Mouse (Mus musculus) heart, postnatal 0 days (tissue): ENCODE measurements around the gene Parp1. TPM values are rescaled to one million over a fixed set of nuclear protein-coding genes. Genes with fewer than 3 reads are reported as not detected.
A peak's percentile ranks its signal among the peaks of the same experiment; 100 is the strongest.
"Not testable (repeated sequence)": the region's sequence is repeated elsewhere in the genome, so short reads cannot be mapped to it uniquely, and the experiment has no call there.

Experiments
- ATAC-seq: fragments of 200-750 bp; cut with Nextera tagmentation; 2 replicates; pipeline ENCODE4 v1.8.0; 2017; ENCODE audit warnings: low read depth, moderate number of reproducible peaks, moderate library complexity; ENCODE audit not compliant: insufficient read depth
- DNase-seq: peaks from one replicate; pipeline ENCODE4 v3.0.0-alpha.2; 2016; ENCODE audit warnings: low spot score
- H3K27ac ChIP-seq: fragments of 300-500 bp; sonication (generic); 2 replicates; pipeline ENCODE4 v1.5.1; 2014; ENCODE audit warnings: low read depth, mild to moderate bottlenecking
- H3K27me3 ChIP-seq: fragments of 300-500 bp; sonication (generic); 2 replicates; pipeline ENCODE4 v1.6.1; 2014; ENCODE audit warnings: low read length, mixed read lengths; ENCODE audit not compliant: control insufficient read depth, insufficient read depth
- H3K36me3 ChIP-seq: fragments of 300-500 bp; sonication (generic); replicated peaks from 2 replicates; pipeline ENCODE4 v1.6.1; 2014; ENCODE audit warnings: low read length, mixed read lengths; ENCODE audit not compliant: control insufficient read depth, insufficient read depth
- H3K4me1 ChIP-seq: fragments of 300-500 bp; sonication (generic); 2 replicates; pipeline ENCODE4 v1.6.1; 2014; ENCODE audit warnings: antibody characterized with exemption; ENCODE audit not compliant: control insufficient read depth, insufficient read depth
- H3K4me2 ChIP-seq: fragments of 300-500 bp; sonication (generic); 2 replicates; pipeline ENCODE4 v1.6.1; 2014; ENCODE audit warnings: low read depth, mild to moderate bottlenecking, low read length, moderate library complexity
- H3K4me3 ChIP-seq: fragments of 300-500 bp; sonication (generic); 2 replicates; pipeline ENCODE4 v1.5.1; 2014; ENCODE audit warnings: low read depth, low read length
- H3K9ac ChIP-seq: fragments of 300-500 bp; sonication (generic); replicated peaks from 2 replicates; pipeline ENCODE4 v1.6.1; 2014; ENCODE audit warnings: low read depth, low read length, mixed read lengths
- H3K9me3 ChIP-seq: fragments of 300-500 bp; sonication (generic); replicated peaks from 2 replicates; pipeline ENCODE4 v1.6.1; 2016; ENCODE audit warnings: low read length; ENCODE audit not compliant: control insufficient read depth
- CTCF ChIP-seq: IDR thresholded peaks from 2 replicates; pipeline ENCODE4 v1.5.1; 2016; ENCODE audit warnings: antibody characterized with exemption, control low read depth, low read depth
- EP300 ChIP-seq: IDR thresholded peaks from 2 replicates; pipeline ENCODE4 v1.6.1; 2016; ENCODE audit warnings: antibody characterized with exemption, low read depth
- WGBS: fragments of 180-500 bp; shearing (Covaris S2); extraction: QIAGEN DNeasy Blood & Tissue Kit; methylation state at CpG from one replicate; pipeline ENCODE4 v1.1.7; 2014; 5-methylcytosine and 5-hydroxymethylcytosine counted together
- polyA plus RNA-seq: library from polyadenylated mRNA; unstranded; fragments of >200 nt; fragmentation: Nextera tagmentation; extraction: Ambion mirVana; gene quantifications from 2 replicates; pipeline ENCODE4 v1.2.1, GENCODE M21; 2015
- total RNA-seq: library from RNA; depleted of rRNA; stranded (reverse); fragments of >200 nt; gene quantifications from 2 replicates; pipeline ENCODE4 v1.2.3, GENCODE M21; 2014; ENCODE audit warnings: low replicate concordance

The Parp1 gene
- total and polyA plus RNA-seq, 2 experiments from 2014 or later, result 41.3 to 49.1 TPM

DNA sequence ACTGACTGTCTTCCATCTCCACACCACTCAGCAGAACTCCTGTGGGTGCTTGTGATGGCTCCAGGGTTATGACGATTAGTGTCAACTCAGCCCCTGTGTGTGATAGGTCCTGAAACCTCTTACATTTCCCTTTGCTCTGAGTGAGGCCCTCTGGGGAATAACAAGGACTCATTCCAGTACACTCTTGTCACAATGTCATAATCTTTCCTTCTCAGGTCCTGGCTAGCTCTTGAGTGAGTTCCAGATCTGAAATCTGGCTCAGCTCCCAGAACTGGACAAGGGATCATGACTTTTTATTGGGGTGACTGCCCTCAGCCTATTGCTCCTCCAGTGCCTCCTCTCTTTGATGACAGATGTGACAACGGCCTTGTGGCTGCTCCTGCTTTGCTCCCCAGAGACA, 57.4 kb downstream of the Parp1 start:
- ATAC-seq (peak; percentile 89), DNase-seq (peak; percentile 69)
- Histone ChIP-seq H3K27me3 (no peaks in the 10 kb centered on the region), H3K9ac (no peak overlapping the region), H3K27ac (peak overlapping the region; percentile 75), H3K9me3 (peaks cover 4% of the 10 kb centered on the region; the same call in 1 of the 2 replicates), H3K4me2 (no peak overlapping the region), H3K36me3 (no peaks in the 10 kb centered on the region), H3K4me1 (peaks cover 5% of the 10 kb centered on the region; the same call in 1 of the 2 replicates), H3K4me3 (no peak overlapping the region)
- TF ChIP-seq CTCF, result no peak
- TF ChIP-seq EP300, result no peak
- 8% methylated on average over 2 of the region's 2 CpGs for WGBS

DNA sequence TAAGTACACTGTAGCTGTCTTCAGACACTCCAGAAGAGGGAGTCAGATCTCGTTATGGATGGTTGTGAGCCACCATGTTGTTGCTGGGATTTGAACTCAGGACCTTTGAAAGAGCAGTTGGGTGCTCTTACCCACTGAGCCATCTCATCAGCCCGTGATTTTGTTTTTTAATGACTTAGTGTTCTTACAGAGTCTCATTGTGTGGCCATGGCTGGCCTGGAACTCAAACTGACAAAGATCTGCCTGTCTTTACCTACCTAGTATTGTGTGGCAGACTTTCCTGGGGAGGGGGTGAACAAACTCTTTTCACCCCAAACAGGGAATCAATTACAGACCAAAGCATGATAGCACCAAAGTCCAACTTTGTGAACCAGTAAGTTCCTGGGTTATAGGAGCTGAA, 69.1 kb downstream of the Parp1 start:
- not testable (repeated sequence) for H3K9me3 ChIP-seq

DNA sequence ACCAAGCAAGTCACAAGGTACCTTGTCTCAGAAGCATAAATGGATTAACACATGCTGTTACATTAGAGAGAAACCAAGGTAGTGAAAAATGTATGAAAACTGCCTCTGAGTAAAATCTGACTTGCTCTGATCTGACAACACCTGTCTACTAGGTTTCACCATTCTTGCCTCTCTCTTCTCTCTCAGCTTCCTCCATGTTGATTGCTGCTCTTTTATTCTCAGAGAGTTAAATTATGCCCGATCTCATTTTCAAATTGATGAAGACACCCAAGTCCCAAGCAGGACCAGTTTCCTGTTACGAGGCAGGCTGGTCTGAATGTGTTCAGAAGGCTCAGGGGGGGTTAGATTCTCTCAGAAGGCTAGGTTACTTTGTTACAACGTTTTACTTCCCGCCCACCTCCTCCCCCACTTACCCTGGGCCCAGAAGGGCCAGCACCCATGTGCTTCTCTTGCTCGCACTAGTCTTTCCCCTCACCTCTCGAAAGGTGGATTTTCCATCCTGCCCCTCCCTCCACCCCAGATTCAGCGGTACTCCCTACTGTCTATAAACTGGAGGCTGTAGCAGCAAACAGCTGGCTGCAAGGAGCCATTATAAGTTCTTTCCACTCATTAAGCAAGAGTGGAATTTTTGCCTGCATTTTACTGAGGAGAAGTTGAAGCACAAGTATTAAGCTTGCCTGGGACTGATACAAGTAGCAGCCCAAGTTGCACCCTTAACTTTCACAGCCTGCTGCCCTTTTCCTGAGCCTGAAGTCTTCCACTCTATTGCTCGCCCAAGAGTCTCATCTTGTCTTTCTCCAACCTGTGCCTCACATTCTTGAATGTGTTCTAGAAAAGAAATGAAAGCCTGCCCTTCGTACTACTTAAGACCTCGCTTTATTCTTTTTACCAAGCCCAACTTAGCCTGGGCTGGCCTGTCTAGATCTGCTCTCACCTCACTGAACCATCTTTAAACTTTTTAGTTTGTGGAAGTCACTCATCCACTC, 71.0 kb downstream of the Parp1 start:
- WGBS, result 73% methylated on average over 10 of the region's 10 CpGs
- Histone ChIP-seq H3K9ac (peak overlapping the region; percentile 93), H3K9me3 (no peaks in the 10 kb centered on the region), H3K4me1 (peaks cover 7% of the 10 kb centered on the region; the same call in 1 of the 2 replicates), H3K27me3 (no peaks in the 10 kb centered on the region), H3K4me2 (peak overlapping the region; percentile 93), H3K4me3 (peak overlapping the region; percentile 99), H3K27ac (peak overlapping the region; percentile 88; the same call in 1 of the 2 replicates), H3K36me3 (no peaks in the 10 kb centered on the region)
- DNase-seq (no peak), ATAC-seq (no peak)
- TF ChIP-seq CTCF (no peak), EP300 (no peak)

More for the DNA sequence above, 69.1 kb downstream of the Parp1 start:
- H3K9ac ChIP-seq, H3K27ac ChIP-seq, H3K4me3 ChIP-seq, H3K4me1 ChIP-seq, ATAC-seq, DNase-seq, H3K27me3 ChIP-seq, H3K4me2 ChIP-seq, H3K36me3 ChIP-seq: not testable (repeated sequence)
- WGBS, result 84% methylated on average over 2 of the region's 2 CpGs

DNA sequence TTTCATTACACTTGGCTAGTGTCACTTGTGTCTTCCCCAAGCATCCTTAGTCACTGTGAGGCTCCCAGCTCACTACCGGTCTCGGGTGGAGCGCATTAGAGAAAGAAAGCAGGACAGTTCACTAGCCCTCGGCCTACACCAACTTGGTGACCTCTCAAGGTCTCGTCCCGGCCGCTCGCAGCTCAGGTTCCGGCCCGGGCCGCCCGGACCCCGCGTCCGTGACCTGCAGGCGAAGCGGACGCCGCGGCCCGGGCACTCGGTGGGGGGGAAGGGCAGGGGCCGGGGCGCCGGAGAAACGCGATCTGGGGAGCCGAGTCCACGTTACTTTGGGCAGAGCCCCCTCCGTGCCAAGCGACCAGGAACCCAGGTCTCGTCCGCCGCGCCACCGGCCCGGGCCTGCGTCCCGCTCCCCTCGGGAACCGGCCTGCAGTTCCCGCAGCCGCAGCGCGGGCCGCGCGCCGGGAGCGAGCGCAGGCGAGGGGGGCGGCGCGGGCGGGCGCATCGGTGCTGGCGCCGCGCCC, 71.9 kb downstream of the Parp1 start:
- peak; percentile 35 for DNase-seq
- Histone ChIP-seq H3K36me3 (no peaks in the 10 kb centered on the region), H3K9ac (peak overlapping the region; percentile 93), H3K9me3 (no peaks in the 10 kb centered on the region), H3K4me2 (peak overlapping the region; percentile 93), H3K27ac (peak overlapping the region; percentile 88), H3K4me3 (peak overlapping the region; percentile 99), H3K27me3 (no peaks in the 10 kb centered on the region), H3K4me1 (peaks cover 7% of the 10 kb centered on the region; the same call in 1 of the 2 replicates)
- WGBS, result under 1% methylated on average over 44 of the region's 61 CpGs
- ATAC-seq, result peak; percentile 77
- TF ChIP-seq CTCF (no peak), EP300 (no peak)

DNA sequence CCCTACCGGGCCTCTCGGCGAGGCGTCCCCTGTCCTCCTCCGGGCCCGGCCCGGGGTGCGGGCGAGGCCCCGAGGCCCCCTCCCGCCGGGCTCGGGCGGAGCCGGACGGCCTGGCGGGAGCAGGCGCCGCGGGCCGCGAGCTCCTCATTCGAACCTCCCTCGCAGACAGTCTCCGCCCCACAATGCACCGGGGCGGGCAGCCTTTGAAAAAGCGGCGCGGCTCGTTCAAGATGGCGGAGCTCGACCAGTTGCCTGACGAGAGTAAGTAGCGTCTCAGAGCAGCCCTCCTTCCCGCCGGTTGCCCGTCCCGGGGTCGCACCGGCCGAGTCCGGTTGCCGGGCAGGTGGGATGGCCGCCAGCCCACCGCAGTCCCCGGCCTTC, 72.4 kb downstream of the Parp1 start, which contains the start of gene Lin9:
Gene Lin9 (plus strand): TSS at position 14 of the 381 bp plus-strand sequence.
- Histone ChIP-seq H3K4me2 (peak within 1 kb of the TSS; percentile 93), H3K27me3 (no peaks in the 10 kb centered on the region), H3K36me3 (no peaks in the 10 kb centered on the region), H3K4me3 (peak within 1 kb of the TSS; percentile 99), H3K9ac (peak within 1 kb of the TSS; percentile 93), H3K9me3 (no peaks in the 10 kb centered on the region), H3K4me1 (peaks cover 7% of the 10 kb centered on the region; the same call in 1 of the 2 replicates), H3K27ac (peak within 1 kb of the TSS; percentile 88)
- DNase-seq (peak; percentile 87), ATAC-seq (peak; percentile 92)
- WGBS, result under 1% methylated on average over 38 of the region's 47 CpGs
- TF ChIP-seq EP300, result no peak
- TF ChIP-seq CTCF, result no peak
